Mouse (Mus musculus) erythroblast, embryonic 14.5 days (primary cell): ENCODE measurements around the gene Arhgap8.

ENCODE experiments used
- GATA1 ChIP-seq: IDR thresholded peaks from 2 replicates; pipeline ENCODE4 v1.6.1; 2012; ENCODE audit warnings: low read length, inconsistent platforms, mixed read lengths
- TAL1 ChIP-seq: IDR thresholded peaks from 3 replicates; pipeline ENCODE4 v1.6.1; 2012; ENCODE audit warnings: low read length, inconsistent platforms, mixed read lengths

- TF ChIP-seq GATA1 (no peak), TAL1 (no peak)
These were observed 95.3 kb downstream of the Arhgap8 start for GRCm38 (mm10) chr15:84815171-84815570.
